Mouse (Mus musculus): ENCODE results near the gene Vipr2.

- no peak for TF ChIP-seq CTCF (IDR thresholded peaks at IDR 0.05; ENCODE audit: low read depth, low read length)
- TF ChIP-seq TAL1 (conservative IDR thresholded peaks at IDR 0.05; ENCODE audit: low read depth, low read length) = no peak
- no peak for TF ChIP-seq POLR2AphosphoS5 (IDR thresholded peaks at IDR 0.05; ENCODE audit: insufficient replicate concordance, low read depth, low read length)
Measured at GRCm38 (mm10) chr12:116123786-116124185, 46.3 kb downstream of the Vipr2 start.

All from G1E (cell line).